Mouse (Mus musculus) intestine, embryonic 15.5 days (tissue): ENCODE data around the gene Gfral. TPM values are rescaled to one million over a fixed set of nuclear protein-coding genes. Genes with fewer than 3 reads are reported as not detected.

Experiments
- polyA plus RNA-seq: library from polyadenylated mRNA; unstranded; fragments of >200 nt; fragmentation: Nextera tagmentation; extraction: Ambion mirVana; gene quantifications from 2 replicates; pipeline ENCODE4 v1.2.1, GENCODE M21; 2015

Gene Gfral
- polyA plus RNA-seq, 1 experiment from 2014 or later, result not detected

Other genes starting within 250 kb of the Gfral start
- 1.2 and 1.5 TPM in 2 replicates for gene Hmgcll1, start 198.8 kb downstream of the Gfral start, polyA plus RNA-seq
- gene Hcrtr2, start 110.2 kb upstream of the Gfral start, polyA plus RNA-seq, result 0.05 and 0.23 TPM in 2 replicates